Mouse (Mus musculus) hindbrain, embryonic 11.5 days (tissue): Measurements from ENCODE around the gene Fra10ac1. TPM values are rescaled to one million over a fixed set of nuclear protein-coding genes. Genes with fewer than 3 reads are reported as not detected.
A peak's percentile ranks its signal among the peaks of the same experiment; 100 is the strongest.

ENCODE experiments used
- ATAC-seq: fragments of 200-750 bp; cut with Nextera tagmentation; 2 replicates; pipeline ENCODE4 v1.8.0; 2017; ENCODE audit warnings: mild to moderate bottlenecking, moderate TSS enrichment, moderate library complexity; ENCODE audit not compliant: low FRiP score
- DNase-seq: peaks from one replicate; pipeline ENCODE4 v3.0.0-alpha.2; 2015; ENCODE audit warnings: low spot score
- H3K27ac ChIP-seq: fragments of 300-500 bp; sonication (generic); 2 replicates; pipeline ENCODE4 v1.5.1; 2014; ENCODE audit warnings: mild to moderate bottlenecking, low read depth, low read length
- H3K27me3 ChIP-seq: fragments of 300-500 bp; sonication (generic); 2 replicates; pipeline ENCODE4 v1.6.1; 2014; ENCODE audit warnings: mild to moderate bottlenecking, low read length, moderate library complexity, mixed read lengths; ENCODE audit not compliant: control insufficient read depth, insufficient read depth
- H3K36me3 ChIP-seq: fragments of 300-500 bp; sonication (generic); 2 replicates; pipeline ENCODE4 v1.6.1; 2014; ENCODE audit warnings: mild to moderate bottlenecking, low read length, moderate library complexity, mixed read lengths; ENCODE audit not compliant: control insufficient read depth, insufficient read depth
- H3K4me1 ChIP-seq: fragments of 300-500 bp; sonication (generic); replicated peaks from 2 replicates; pipeline ENCODE4 v1.6.1; 2014; ENCODE audit warnings: low read length, mixed read lengths; ENCODE audit not compliant: control insufficient read depth, insufficient read depth
- H3K4me2 ChIP-seq: fragments of 300-500 bp; sonication (generic); replicated peaks from 2 replicates; pipeline ENCODE4 v1.6.1; 2014; ENCODE audit warnings: mild to moderate bottlenecking, low read depth, low read length
- H3K4me3 ChIP-seq: fragments of 300-500 bp; sonication (generic); 2 replicates; pipeline ENCODE4 v1.5.1; 2014; ENCODE audit warnings: low read depth, low read length
- H3K9ac ChIP-seq: fragments of 300-500 bp; sonication (generic); 2 replicates; pipeline ENCODE4 v1.6.1; 2014; ENCODE audit warnings: low read depth, low read length
- H3K9me3 ChIP-seq: fragments of 300-500 bp; sonication (generic); 2 replicates; pipeline ENCODE4 v1.6.1; 2016; ENCODE audit warnings: low read length; ENCODE audit not compliant: control insufficient read depth
- WGBS: fragments of 180-500 bp; shearing (Covaris S2); extraction: QIAGEN DNeasy Blood & Tissue Kit; methylation state at CpG from one replicate; pipeline ENCODE4 v1.1.7; 2014; 5-methylcytosine and 5-hydroxymethylcytosine counted together
- polyA plus RNA-seq: library from polyadenylated mRNA; unstranded; fragments of >200 nt; fragmentation: Nextera tagmentation; extraction: Ambion mirVana; gene quantifications from 2 replicates; pipeline ENCODE4 v1.2.1, GENCODE M21; 2014

The Fra10ac1 gene
- polyA plus RNA-seq, 1 experiment from 2014 or later = 54.0 TPM

- DNase-seq = no peak
- Histone ChIP-seq H3K4me2 (no peak overlapping the region), H3K36me3 (no peaks in the 10 kb centered on the region), H3K9me3 (no peaks in the 10 kb centered on the region), H3K27me3 (no peaks in the 10 kb centered on the region), H3K4me1 (0 out of 2 replicates have a peak, but pooled peaks cover 3% of the 10 kb centered on the region), H3K27ac (no peak overlapping the region), H3K4me3 (no peak overlapping the region), H3K9ac (no peak overlapping the region)
- 0 out of 2 replicates have a peak, but pooled peaks have one; percentile 56 for ATAC-seq
- WGBS = 72% methylated on average over 12 of the region's 12 CpGs
Measured at GRCm38 (mm10) chr19:38238213-38238951, 14.4 kb upstream of the Fra10ac1 start.

DNA sequence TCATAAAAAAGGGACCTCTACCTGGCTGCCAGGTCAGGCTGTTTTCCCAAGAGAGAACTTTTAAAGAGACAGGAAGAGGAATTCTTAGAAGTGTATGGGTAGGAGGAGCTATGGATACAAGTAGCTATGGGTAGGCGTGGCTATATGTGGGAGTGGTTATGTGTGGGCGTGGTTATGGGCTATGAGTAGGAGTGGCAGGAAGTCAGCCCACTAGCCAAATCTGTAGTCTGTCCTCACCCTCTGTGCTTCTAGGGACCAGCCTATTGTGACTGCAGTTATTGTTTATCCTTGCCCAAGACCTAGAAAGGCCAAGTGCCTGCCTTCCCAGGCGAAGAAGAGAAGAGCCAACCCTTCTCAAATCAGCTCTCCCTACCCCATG lies 13.9 kb upstream of the Fra10ac1 start:
- Histone ChIP-seq H3K4me2 (no peak overlapping the region), H3K27me3 (no peaks in the 10 kb centered on the region), H3K36me3 (no peaks in the 10 kb centered on the region), H3K27ac (no peak overlapping the region), H3K4me1 (0 out of 2 replicates have a peak, but pooled peaks cover 3% of the 10 kb centered on the region), H3K9me3 (no peaks in the 10 kb centered on the region), H3K9ac (no peak overlapping the region), H3K4me3 (no peak overlapping the region)
- DNase-seq = peak; percentile 16
- WGBS = 61% methylated on average over 3 of the region's 3 CpGs
- peak; percentile 56; the same call in 1 of the 2 replicates for ATAC-seq

GRCm38 (mm10) chr19:38236526-38236925 lies 12.6 kb upstream of the Fra10ac1 start:
- Histone ChIP-seq H3K27ac (no peak overlapping the region), H3K9me3 (no peaks in the 10 kb centered on the region), H3K4me3 (no peak overlapping the region), H3K9ac (no peak overlapping the region), H3K4me1 (0 out of 2 replicates have a peak, but pooled peaks cover 3% of the 10 kb centered on the region), H3K36me3 (no peaks in the 10 kb centered on the region), H3K27me3 (no peaks in the 10 kb centered on the region), H3K4me2 (no peak overlapping the region)
- ATAC-seq (no peak), DNase-seq (no peak)
- 71% methylated on average over 5 of the region's 5 CpGs for WGBS

DNA sequence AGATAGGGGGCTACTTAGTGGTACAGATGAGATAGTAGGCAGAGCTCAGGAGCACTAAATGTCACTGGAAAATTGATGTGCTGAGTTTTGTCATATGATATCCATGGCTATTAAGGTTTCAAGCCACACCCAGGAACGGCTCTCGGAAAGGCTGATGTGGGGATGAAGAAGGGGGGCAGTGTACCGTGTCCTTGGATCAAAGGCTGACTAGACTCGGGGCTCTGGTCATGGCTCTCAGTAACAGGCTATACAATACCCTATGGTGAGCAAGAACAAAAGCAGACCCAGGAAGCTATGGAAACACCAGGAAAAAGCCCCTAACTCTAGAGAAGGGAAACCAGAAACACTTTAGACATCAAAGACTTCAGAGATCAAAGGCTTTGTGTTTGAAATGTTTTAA lies 8.6 kb upstream of the Fra10ac1 start:
- H3K4me1 ChIP-seq = no peaks in the 10 kb centered on the region
- 12% methylated on average over 4 of the region's 4 CpGs for WGBS
- H3K9me3 ChIP-seq = no peaks in the 10 kb centered on the region
- H3K9ac ChIP-seq = no peak overlapping the region
- H3K36me3 ChIP-seq = no peaks in the 10 kb centered on the region
- no peak overlapping the region for H3K27ac ChIP-seq
- H3K4me2 ChIP-seq = no peak overlapping the region
- no peak for DNase-seq
- no peaks in the 10 kb centered on the region for H3K27me3 ChIP-seq
- ATAC-seq = no peak
- H3K4me3 ChIP-seq = no peak overlapping the region

- no peak for DNase-seq
- Histone ChIP-seq H3K9me3 (no peaks in the 10 kb centered on the region), H3K27ac (no peak overlapping the region), H3K36me3 (no peaks in the 10 kb centered on the region), H3K4me2 (no peak overlapping the region), H3K9ac (no peak overlapping the region), H3K4me1 (no peaks in the 10 kb centered on the region), H3K27me3 (no peaks in the 10 kb centered on the region), H3K4me3 (no peak overlapping the region)
- WGBS = 51% methylated on average over 8 of the region's 8 CpGs
- no peak for ATAC-seq
Measured at GRCm38 (mm10) chr19:38232087-38232486, 8.1 kb upstream of the Fra10ac1 start.

DNA sequence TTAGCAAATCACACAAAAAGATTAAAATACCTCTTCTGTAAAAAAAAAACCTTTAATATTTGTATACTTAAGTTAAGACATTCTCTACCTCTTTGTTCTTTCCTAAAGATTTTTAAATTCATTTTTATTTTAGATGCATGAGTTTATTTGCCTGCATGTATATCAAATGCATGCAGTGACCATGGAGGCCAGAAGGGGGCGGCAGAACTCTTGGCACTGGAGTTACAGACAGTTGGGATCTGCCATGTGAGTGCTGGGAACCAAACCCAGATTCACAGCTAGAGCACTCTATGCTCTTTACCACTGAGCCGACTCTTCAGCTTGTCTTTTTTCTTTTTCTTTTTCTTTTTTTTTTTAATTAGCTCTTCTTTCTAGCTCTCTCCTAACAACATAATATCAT lies 4.7 kb upstream of the Fra10ac1 start:
- 49% methylated on average over 2 of the region's 2 CpGs for WGBS
- no peak for ATAC-seq
- H3K9me3 ChIP-seq = no peaks in the 10 kb centered on the region

GRCm38 (mm10) chr19:38224685-38225060 lies 717 bp upstream of the Fra10ac1 start:
- Histone ChIP-seq H3K36me3 (no peaks in the 10 kb centered on the region), H3K4me1 (no peaks in the 10 kb centered on the region), H3K27me3 (no peaks in the 10 kb centered on the region), H3K4me2 (peak overlapping the region; percentile 48), H3K9ac (peak overlapping the region; percentile 62), H3K4me3 (peak overlapping the region; percentile 50), H3K9me3 (no peaks in the 10 kb centered on the region), H3K27ac (peak overlapping the region; percentile 93)
- DNase-seq (peak; percentile 44), ATAC-seq (peak; percentile 58; the same call in 1 of the 2 replicates)
- WGBS = 14% methylated on average over 9 of the region's 9 CpGs

More for the DNA sequence above, 4.7 kb upstream of the Fra10ac1 start:
- no peaks in the 10 kb centered on the region for H3K27me3 ChIP-seq
- H3K9ac ChIP-seq = no peak overlapping the region
- no peaks in the 10 kb centered on the region for H3K36me3 ChIP-seq
- H3K27ac ChIP-seq = no peak overlapping the region
- no peak overlapping the region for H3K4me3 ChIP-seq
- H3K4me2 ChIP-seq = no peak overlapping the region
- no peaks in the 10 kb centered on the region for H3K4me1 ChIP-seq
- DNase-seq = no peak

GRCm38 (mm10) chr19:38223356-38223904 lies 526 bp downstream of the Fra10ac1 start:
- Histone ChIP-seq H3K36me3 (no peaks in the 10 kb centered on the region), H3K27ac (peak overlapping the region; percentile 93; the same call in 1 of the 2 replicates), H3K27me3 (no peaks in the 10 kb centered on the region), H3K9ac (peak overlapping the region; percentile 62), H3K4me1 (no peaks in the 10 kb centered on the region), H3K4me3 (peak overlapping the region; percentile 50), H3K4me2 (peak overlapping the region; percentile 48), H3K9me3 (no peaks in the 10 kb centered on the region)
- ATAC-seq (peak; percentile 19; the same call in 1 of the 2 replicates), DNase-seq (no peak)
- WGBS = 17% methylated on average over 12 of the region's 12 CpGs

DNA sequence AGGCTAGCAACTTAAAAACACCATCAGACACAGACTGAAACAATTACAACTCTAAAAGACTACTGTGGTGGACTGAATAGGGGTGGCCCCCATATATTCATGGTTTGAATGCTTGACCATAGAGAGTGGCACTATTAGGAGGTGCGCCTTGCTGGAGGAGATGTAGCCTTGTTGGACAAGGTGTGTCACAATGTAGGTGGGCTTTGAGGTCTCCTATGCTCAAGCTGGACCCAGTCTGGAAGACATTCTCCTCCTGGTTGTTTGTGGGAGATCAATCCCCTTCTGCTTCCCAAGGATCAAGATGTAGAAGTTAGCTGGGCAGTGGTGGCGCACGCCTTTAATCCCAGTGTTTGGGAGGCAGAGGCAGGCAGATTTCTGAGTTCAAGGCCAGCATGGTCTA lies 6.3 kb downstream of the Fra10ac1 start:
- 97% methylated on average over 3 of the region's 3 CpGs for WGBS
- ATAC-seq (no peak), DNase-seq (no peak)
- Histone ChIP-seq H3K9me3 (no peaks in the 10 kb centered on the region), H3K4me2 (no peak overlapping the region), H3K36me3 (no peaks in the 10 kb centered on the region), H3K27me3 (no peaks in the 10 kb centered on the region), H3K9ac (no peak overlapping the region), H3K27ac (no peak overlapping the region), H3K4me3 (no peak overlapping the region), H3K4me1 (no peaks in the 10 kb centered on the region)
